Mouse (Mus musculus): ENCODE results near the gene Styxl1. TPM values are rescaled to one million over a fixed set of nuclear protein-coding genes. Genes with fewer than 3 reads are reported as not detected.

The Styxl1 gene
- polyA plus RNA-seq, 3 experiments from 2014 or later, result 0.68 to 2.6 TPM; not detected in 1

Other genes with a start within 250 kb of the Styxl1 start
- 10 to 100 TPM in 1 of 3 experiments, 1 to 10 TPM in 2; 5.2 to 45.4 (median 6.7) TPM for gene Hip1, start 233.3 kb downstream of the Styxl1 start, polyA plus RNA-seq (2017; shearing (Covaris generic))
- not detected for gene Ccl26, start 214.8 kb downstream of the Styxl1 start, polyA plus RNA-seq (2017; shearing (Covaris generic))
- not detected for gene Ccl24, start 205.3 kb downstream of the Styxl1 start, polyA plus RNA-seq (2017; shearing (Covaris generic))
- 10 to 100 TPM; 17.8 to 27.3 (median 26.2) TPM for gene Rhbdd2, start 145.8 kb downstream of the Styxl1 start, polyA plus RNA-seq (2017; shearing (Covaris generic))
- gene Por, start 108.4 kb downstream of the Styxl1 start, polyA plus RNA-seq (2017; shearing (Covaris generic)), result 10 to 100 TPM; 21.7 to 30.1 (median 25.1) TPM
- 10 to 100 TPM; 31.4 to 58.5 (median 39.4) TPM for gene Tmem120a, start 33.9 kb downstream of the Styxl1 start, polyA plus RNA-seq (2017; shearing (Covaris generic))
- 100 to 1,000 TPM; 604 to 659 (median 643) TPM for gene Mdh2, start 95 bp upstream of the Styxl1 start, polyA plus RNA-seq (2017; shearing (Covaris generic))
- gene Srrm3, start 28.5 kb upstream of the Styxl1 start, polyA plus RNA-seq (2017; shearing (Covaris generic)), result not detected
- under 1 TPM in 1 of 3 experiments, not detected in 2; 0.82 TPM for gene Hspb1, start 109.5 kb upstream of the Styxl1 start, polyA plus RNA-seq (2017; shearing (Covaris generic))
- 10 to 100 TPM; 29.8 to 46.2 (median 37.0) TPM for gene Ywhag, start 156.2 kb upstream of the Styxl1 start, polyA plus RNA-seq (2017; shearing (Covaris generic))
- 1 to 10 TPM; 1.0 to 2.0 (median 1.4) TPM for gene Ssc4d, start 196.1 kb upstream of the Styxl1 start, polyA plus RNA-seq (2017; shearing (Covaris generic))
- gene Zp3, start 201.7 kb upstream of the Styxl1 start, polyA plus RNA-seq (2017; shearing (Covaris generic)), result not detected
- 10 to 100 TPM in 1 of 3 experiments, 1 to 10 TPM in 2; 8.5 to 10.8 (median 9.1) TPM for gene Dtx2, start 216.4 kb upstream of the Styxl1 start, polyA plus RNA-seq (2017; shearing (Covaris generic))

Data from inflammation-experienced regulatory T-cells, adult 6 months (primary cell).